Mouse (Mus musculus): ENCODE measurements around the gene Psmb6. TPM values are rescaled to one million over a fixed set of nuclear protein-coding genes. Genes with fewer than 3 reads are reported as not detected.
"Not testable (repeated sequence)": the region's sequence is repeated elsewhere in the genome, so short reads cannot be mapped to it uniquely, and the experiment has no call there.

Psmb6 gene
- polyA plus RNA-seq, 1 experiment from 2014 or later = 419 TPM

DNA sequence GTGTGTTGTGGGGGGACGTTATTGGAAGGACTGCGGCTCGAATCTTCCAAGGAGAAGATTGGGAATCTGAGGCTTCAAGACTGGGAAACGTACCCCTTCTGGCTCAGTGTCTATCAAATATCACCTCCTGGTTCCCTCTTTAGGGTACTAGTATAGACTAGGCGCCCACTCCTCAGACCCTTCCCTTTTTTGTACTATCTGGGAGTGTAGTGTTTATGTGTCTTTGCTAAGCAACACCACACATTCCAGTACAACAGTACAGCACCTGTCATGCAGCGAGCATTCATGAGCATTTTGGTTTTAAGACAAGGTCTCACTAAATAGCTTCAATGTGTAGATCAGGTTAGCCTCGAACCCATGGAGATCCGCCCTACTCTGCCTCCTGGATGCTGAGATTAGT is 26.4 kb downstream of the Psmb6 start:
- ATAC-seq (ENCODE audit: low read depth) (no peak), DNase-seq (no peak)
- Histone ChIP-seq H3K27ac (no peak overlapping the region), H3K36me3 (0 out of 2 replicates have a peak, but pooled peaks cover 2% of the 10 kb centered on the region), H3K4me3 (replicated peaks) (no peak overlapping the region), H3K9me3 (replicated peaks) (no peaks in the 10 kb centered on the region), H3K4me1 (replicated peaks) (no peaks in the 10 kb centered on the region), H3K9ac (no peak overlapping the region), H3K4me2 (no peak overlapping the region), H3K27me3 (peaks cover 24% of the 10 kb centered on the region)
- 64% methylated on average over 8 of the region's 8 CpGs for WGBS (ENCODE audit: insufficient replicate concordance)

DNA sequence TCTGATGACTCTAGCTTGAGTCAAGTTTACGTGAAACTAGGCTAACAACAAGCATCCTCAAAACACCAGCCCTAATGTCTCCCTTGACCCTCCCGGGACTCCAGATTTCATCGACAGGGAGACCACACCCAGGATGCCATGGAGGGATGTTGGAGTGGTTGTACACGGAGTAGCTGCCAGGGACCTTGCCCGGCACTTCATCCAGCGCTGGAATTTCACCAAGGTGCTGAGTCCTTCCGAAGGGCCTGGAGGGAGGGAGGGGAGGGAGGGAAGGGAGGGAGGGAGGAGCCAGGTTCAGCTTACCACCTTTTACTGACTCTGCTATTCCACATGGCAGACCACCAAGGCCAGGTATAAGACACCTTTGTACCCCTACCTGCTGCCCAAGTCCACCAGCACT is 28.8 kb downstream of the Psmb6 start:
- Histone ChIP-seq H3K9me3 (replicated peaks) (no peaks in the 10 kb centered on the region), H3K36me3 (0 out of 2 replicates have a peak, but pooled peaks cover 2% of the 10 kb centered on the region), H3K27ac (no peak overlapping the region), H3K27me3 (peaks cover 24% of the 10 kb centered on the region), H3K9ac (no peak overlapping the region), H3K4me3 (replicated peaks) (no peak overlapping the region), H3K4me2 (no peak overlapping the region), H3K4me1 (replicated peaks) (no peaks in the 10 kb centered on the region)
- DNase-seq (no peak), ATAC-seq (ENCODE audit: low read depth) (no peak)
- WGBS (ENCODE audit: insufficient replicate concordance) = 28% methylated on average over 7 of the region's 7 CpGs

- Histone ChIP-seq H3K4me3 (replicated peaks) (no peak overlapping the region), H3K36me3 (0 out of 2 replicates have a peak, but pooled peaks cover 2% of the 10 kb centered on the region), H3K27me3 (peaks cover 16% of the 10 kb centered on the region), H3K4me2 (no peak overlapping the region), H3K9ac (no peak overlapping the region), H3K9me3 (replicated peaks) (no peaks in the 10 kb centered on the region), H3K4me1 (replicated peaks) (peaks cover 10% of the 10 kb centered on the region), H3K27ac (no peak overlapping the region)
- DNase-seq (no peak), ATAC-seq (ENCODE audit: low read depth) (no peak)
- WGBS (ENCODE audit: insufficient replicate concordance) = 78% methylated on average over 9 of the region's 9 CpGs
These were observed 32.4 kb downstream of the Psmb6 start for GRCm38 (mm10) chr11:70557545-70557944.

- H3K4me2 ChIP-seq = peak overlapping the region; percentile 98
- DNase-seq (no peak), ATAC-seq (ENCODE audit: low read depth) (peak; percentile 8; the same call in 1 of the 2 replicates)
- no peaks in the 10 kb centered on the region for H3K9me3 ChIP-seq (replicated peaks)
- no peaks in the 10 kb centered on the region for H3K27me3 ChIP-seq
- H3K27ac ChIP-seq = peak overlapping the region; percentile 77
- H3K36me3 ChIP-seq = 0 out of 2 replicates have a peak, but pooled peaks cover 3% of the 10 kb centered on the region
- peaks cover 48% of the 10 kb centered on the region for H3K4me1 ChIP-seq (replicated peaks)
- H3K4me3 ChIP-seq (replicated peaks) = peak overlapping the region; percentile 86
- 6% methylated on average over 2 of the region's 2 CpGs for WGBS (ENCODE audit: insufficient replicate concordance)
- peak overlapping the region; percentile 88 for H3K9ac ChIP-seq
These were observed 36.7 kb downstream of the Psmb6 start for GRCm38 (mm10) chr11:70561937-70562286.

GRCm38 (mm10) chr11:70562287-70562994 is 37.3 kb downstream of the Psmb6 start, which contains the start of gene Mink1:
Gene Mink1, plus strand, starts transcription at chr11:70562881.
- ATAC-seq (ENCODE audit: low read depth) = peak; percentile 83
- peak within 1 kb of the TSS; percentile 98 for H3K4me2 ChIP-seq
- DNase-seq = peak; percentile 79
- peaks cover 48% of the 10 kb centered on the region for H3K4me1 ChIP-seq (replicated peaks)
- 0 out of 2 replicates have a peak, but pooled peaks cover 3% of the 10 kb centered on the region for H3K36me3 ChIP-seq
- H3K27ac ChIP-seq = peak within 1 kb of the TSS; percentile 77
- WGBS (ENCODE audit: insufficient replicate concordance) = under 1% methylated on average over 53 of the region's 57 CpGs
- H3K9ac ChIP-seq = peak within 1 kb of the TSS; percentile 88
- H3K27me3 ChIP-seq = no peaks in the 10 kb centered on the region
- H3K4me3 ChIP-seq (replicated peaks) = peak within 1 kb of the TSS; percentile 86
- H3K9me3 ChIP-seq (replicated peaks) = no peaks in the 10 kb centered on the region

DNA sequence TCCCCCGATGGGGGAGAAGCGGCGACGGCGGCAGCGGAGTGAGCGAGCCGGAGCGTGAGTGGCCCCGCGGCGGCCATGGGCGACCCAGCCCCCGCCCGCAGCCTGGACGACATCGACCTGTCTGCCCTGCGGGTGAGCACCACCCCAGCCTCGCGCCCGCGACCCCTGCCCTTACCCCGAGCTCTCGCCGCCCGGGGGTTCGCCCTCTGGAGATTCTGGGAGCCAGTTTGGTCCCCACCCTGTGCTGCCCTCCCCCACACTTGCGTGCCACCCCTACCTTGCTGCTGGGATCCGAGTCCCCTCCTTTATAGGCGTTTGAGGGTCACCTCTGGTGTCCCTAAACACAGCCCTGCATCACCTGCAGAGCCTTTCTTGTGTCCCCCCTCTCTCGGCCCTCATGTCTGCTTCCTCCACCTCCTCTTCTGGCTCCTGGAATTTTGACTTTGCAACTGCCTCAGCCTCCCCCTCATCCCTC is 37.9 kb downstream of the Psmb6 start:
- ATAC-seq (ENCODE audit: low read depth) (no peak), DNase-seq (no peak)
- Histone ChIP-seq H3K27me3 (no peaks in the 10 kb centered on the region), H3K4me3 (replicated peaks) (peak overlapping the region; percentile 86), H3K9ac (peak overlapping the region; percentile 88), H3K4me2 (peak overlapping the region; percentile 98), H3K36me3 (peaks cover 4% of the 10 kb centered on the region; the same call in 1 of the 2 replicates), H3K4me1 (replicated peaks) (peaks cover 51% of the 10 kb centered on the region), H3K9me3 (replicated peaks) (no peaks in the 10 kb centered on the region), H3K27ac (peak overlapping the region; percentile 77)
- under 1% methylated on average over 23 of the region's 31 CpGs for WGBS (ENCODE audit: insufficient replicate concordance)

DNA sequence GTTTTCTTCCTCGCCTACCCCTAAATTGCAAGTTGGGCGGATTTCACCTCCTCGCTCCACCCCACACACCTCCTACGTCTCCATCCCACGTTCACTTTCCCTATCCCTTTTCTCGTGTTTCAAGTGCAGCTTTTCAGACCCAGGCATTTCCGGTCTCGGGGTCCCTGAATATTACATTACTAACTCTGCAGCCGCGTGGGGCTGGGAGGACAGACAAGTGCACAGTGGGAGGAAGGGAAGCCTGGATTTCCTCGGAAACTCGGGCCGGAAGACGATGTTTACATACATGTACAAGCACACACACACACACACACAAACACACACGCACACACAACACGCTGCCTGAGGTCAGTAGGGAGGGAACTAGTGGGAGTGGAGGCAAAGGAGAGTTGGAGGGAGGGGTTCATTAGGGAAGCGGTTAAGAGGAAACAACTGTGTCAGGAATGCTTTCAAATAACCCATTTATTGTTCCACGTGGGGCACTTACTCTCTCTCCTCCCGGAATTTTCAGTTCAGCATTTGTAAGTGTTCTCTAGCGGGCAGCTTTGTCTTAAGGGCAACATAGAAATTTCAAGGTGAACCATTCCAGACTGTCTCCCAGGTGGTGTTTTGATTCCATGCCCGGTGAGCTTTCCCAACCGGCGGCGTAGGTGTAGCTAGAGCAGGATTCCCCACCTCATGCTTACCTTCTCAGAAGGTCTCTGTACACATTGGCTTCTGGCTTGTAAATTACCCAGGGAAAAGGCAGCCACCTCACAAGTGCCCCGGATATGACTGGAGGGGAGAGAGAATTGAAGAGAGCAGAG is 38.5 kb downstream of the Psmb6 start:
- Histone ChIP-seq H3K36me3 (peaks cover 8% of the 10 kb centered on the region; the same call in 1 of the 2 replicates), H3K4me1 (replicated peaks) (peaks cover 57% of the 10 kb centered on the region), H3K4me3 (replicated peaks) (peak overlapping the region; percentile 86), H3K27me3 (no peaks in the 10 kb centered on the region), H3K27ac (peak overlapping the region; percentile 77), H3K9me3 (replicated peaks) (no peaks in the 10 kb centered on the region), H3K9ac (peak overlapping the region; percentile 88), H3K4me2 (peak overlapping the region; percentile 98)
- no peak for ATAC-seq (ENCODE audit: low read depth)
- DNase-seq = no peak
- WGBS (ENCODE audit: insufficient replicate concordance) = 4% methylated on average over 25 of the region's 25 CpGs

DNA sequence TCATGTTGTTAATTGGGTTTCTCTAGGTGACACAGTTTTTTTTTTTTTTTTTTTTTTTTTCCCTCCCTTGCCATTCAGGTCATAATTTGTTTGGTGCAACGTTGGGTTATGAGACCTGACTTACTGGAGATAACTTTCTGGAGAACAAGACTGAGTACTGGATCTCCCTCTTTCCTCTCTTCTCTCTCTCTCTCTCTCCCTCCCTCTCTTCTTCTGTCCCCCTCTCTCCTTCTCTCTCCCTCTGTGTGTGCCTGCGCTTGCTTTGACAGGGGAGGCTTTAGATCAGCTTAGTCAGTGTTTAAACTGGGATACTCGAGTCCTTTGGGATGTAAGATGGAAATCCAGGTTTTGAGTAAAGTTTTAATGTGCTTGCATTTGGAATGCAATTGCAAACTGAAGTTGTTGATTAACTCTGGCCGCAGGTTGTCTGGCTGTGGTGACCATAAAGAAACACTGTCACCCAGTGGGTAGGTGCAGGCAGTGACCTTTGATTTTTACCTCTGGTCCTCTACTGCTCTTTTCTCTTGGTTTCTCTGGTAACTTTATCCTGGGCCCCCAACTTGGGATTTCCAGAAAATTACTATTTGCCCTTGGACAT is 39.2 kb downstream of the Psmb6 start:
- 47% methylated on average over 4 of the region's 4 CpGs for WGBS (ENCODE audit: insufficient replicate concordance)
- Histone ChIP-seq H3K27me3 (no peaks in the 10 kb centered on the region), H3K4me3 (replicated peaks) (peak overlapping the region; percentile 86), H3K36me3 (peaks cover 8% of the 10 kb centered on the region; the same call in 1 of the 2 replicates), H3K9me3 (replicated peaks) (no peaks in the 10 kb centered on the region), H3K27ac (peak overlapping the region; percentile 77), H3K9ac (peak overlapping the region; percentile 88), H3K4me1 (replicated peaks) (peaks cover 58% of the 10 kb centered on the region), H3K4me2 (peak overlapping the region; percentile 98)
- no peak for DNase-seq
- no peak for ATAC-seq (ENCODE audit: low read depth)

DNA sequence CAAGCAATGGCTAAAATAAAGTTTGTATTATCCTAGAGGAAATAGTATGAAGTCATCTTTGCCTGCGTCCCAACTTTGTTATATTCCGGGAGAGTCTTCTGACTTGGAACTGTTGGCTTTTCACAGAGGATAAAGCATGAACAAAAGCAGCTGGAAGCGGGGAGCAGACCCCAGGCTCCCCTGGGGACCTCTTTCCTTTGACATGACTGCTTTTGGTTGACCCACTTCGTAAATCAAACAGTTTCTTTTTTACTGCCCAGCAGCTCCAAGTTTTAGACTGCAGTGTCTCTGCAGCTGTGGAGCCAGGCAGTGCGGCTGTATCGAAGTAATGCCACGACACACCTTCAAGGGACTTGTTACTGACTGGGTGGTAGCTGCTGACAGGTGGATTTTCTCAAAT is 41.4 kb downstream of the Psmb6 start:
- H3K4me2 ChIP-seq = no peak overlapping the region
- no peak for ATAC-seq (ENCODE audit: low read depth)
- DNase-seq = no peak
- peaks cover 79% of the 10 kb centered on the region for H3K4me1 ChIP-seq (replicated peaks)
- WGBS (ENCODE audit: insufficient replicate concordance) = 80% methylated on average over 7 of the region's 7 CpGs
- H3K9ac ChIP-seq = no peak overlapping the region
- peaks cover 8% of the 10 kb centered on the region; the same call in 1 of the 2 replicates for H3K36me3 ChIP-seq
- no peak overlapping the region for H3K27ac ChIP-seq
- no peaks in the 10 kb centered on the region for H3K9me3 ChIP-seq (replicated peaks)
- no peaks in the 10 kb centered on the region for H3K27me3 ChIP-seq
- H3K4me3 ChIP-seq (replicated peaks) = no peak overlapping the region

DNA sequence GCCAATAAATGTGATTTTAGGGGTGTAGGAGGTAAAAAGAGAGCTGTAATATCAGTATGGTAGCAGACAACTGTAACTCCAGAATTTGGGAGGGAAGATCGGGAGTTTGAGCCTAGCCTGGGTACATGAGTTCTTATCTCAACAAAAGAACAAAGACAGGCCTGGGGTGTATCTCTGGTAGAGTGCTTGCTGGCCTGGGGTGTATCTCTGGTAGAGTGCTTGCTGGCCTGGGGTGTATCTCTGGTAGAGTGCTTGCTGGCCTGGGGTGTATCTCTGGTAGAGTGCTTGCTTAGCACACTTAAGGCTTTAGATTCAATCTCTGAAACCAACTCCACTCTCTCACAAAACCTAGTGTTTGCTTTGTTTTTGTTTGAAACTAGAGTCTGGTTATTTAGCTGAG is 45.4 kb downstream of the Psmb6 start:
- peaks cover 12% of the 10 kb centered on the region for H3K36me3 ChIP-seq

DNA sequence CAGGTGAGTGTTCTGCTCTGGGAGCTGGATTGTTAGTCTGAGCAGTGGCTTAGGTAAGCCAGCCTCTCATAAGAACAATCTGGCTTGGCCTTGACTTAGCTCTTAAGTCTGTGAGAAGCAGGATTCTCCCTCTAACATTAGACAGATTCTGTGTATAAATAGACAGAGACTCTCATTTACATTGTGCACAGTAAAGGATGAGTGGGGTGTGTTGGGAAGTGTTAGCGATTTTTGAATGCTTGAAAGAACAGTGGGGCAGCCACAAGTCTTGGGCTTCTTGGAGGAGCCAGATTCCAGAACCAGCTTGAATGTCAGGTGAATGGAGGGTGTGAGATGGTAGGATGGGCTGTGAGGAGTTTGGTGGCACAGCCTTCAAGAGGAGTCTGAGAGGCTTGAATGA is 46.5 kb downstream of the Psmb6 start:
- no peaks in the 10 kb centered on the region for H3K27me3 ChIP-seq
- 67% methylated on average over 1 of the region's 1 CpGs for WGBS (ENCODE audit: insufficient replicate concordance)
- H3K36me3 ChIP-seq = peaks cover 11% of the 10 kb centered on the region
- no peak overlapping the region for H3K9ac ChIP-seq
- no peak overlapping the region for H3K27ac ChIP-seq
- DNase-seq (no peak), ATAC-seq (ENCODE audit: low read depth) (no peak)
- no peaks in the 10 kb centered on the region for H3K9me3 ChIP-seq (replicated peaks)
- H3K4me3 ChIP-seq (replicated peaks) = no peak overlapping the region
- no peak overlapping the region for H3K4me2 ChIP-seq
- H3K4me1 ChIP-seq (replicated peaks) = peaks cover 58% of the 10 kb centered on the region

More for the DNA sequence above, 45.4 kb downstream of the Psmb6 start:
- not testable (repeated sequence) for H3K9ac ChIP-seq; H3K27me3 ChIP-seq; H3K4me3 ChIP-seq (replicated peaks); H3K27ac ChIP-seq; H3K9me3 ChIP-seq (replicated peaks); H3K4me2 ChIP-seq
- ATAC-seq (ENCODE audit: low read depth) (peak; percentile 82), DNase-seq (peak; percentile 26)
- H3K4me1 ChIP-seq (replicated peaks) = peaks cover 64% of the 10 kb centered on the region
- WGBS (ENCODE audit: insufficient replicate concordance) = 8% methylated on average over 1 of the region's 1 CpGs

Measured in liver, embryonic 13.5 days (tissue).